ENCODE assay signal across 8 mouse cellular contexts in the genomic region with DNA sequence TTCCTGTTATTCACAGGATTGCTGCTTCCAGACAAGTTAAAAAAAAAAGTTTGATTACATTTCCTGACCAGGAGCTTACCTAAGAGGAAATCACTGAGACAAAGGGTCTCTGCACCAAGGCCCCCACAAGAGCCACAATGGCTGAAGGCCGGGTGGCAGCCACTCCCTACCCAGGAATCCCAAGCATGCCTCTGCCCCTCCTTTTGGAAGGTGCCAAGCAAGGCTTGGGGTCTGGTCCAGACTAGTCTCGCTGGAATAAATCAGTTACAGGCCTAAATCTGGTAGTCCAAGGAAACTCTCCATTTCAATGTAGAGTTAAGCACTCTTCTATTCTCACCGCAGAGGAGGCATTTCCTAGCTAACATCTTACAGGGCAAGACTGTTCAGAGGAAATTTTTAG.
DNase-seq lines count a peak whose midpoint lies in the region; ATAC-seq lines count a peak whose summit lies in the region.

No protein-coding gene starts in this region.

- peak overlapping the region; percentile 97 for H3K4me2 ChIP-seq in forebrain, embryonic 11.5 days (ENCODE audit: low read depth, low read length, severe bottlenecking)
- H3K4me2 ChIP-seq in forebrain, embryonic 16.5 days (ENCODE audit: low read length) = no peak overlapping the region
- peak overlapping the region; percentile 100 for H3K4me2 ChIP-seq in kidney, embryonic 15.5 days

- no peaks in the 10 kb centered on the region for H3K9me3 ChIP-seq in forebrain, embryonic 11.5 days (ENCODE audit: control insufficient read depth, low read length)
- H3K9me3 ChIP-seq in forebrain, embryonic 16.5 days (ENCODE audit: control insufficient read depth, low read length) = no peaks in the 10 kb centered on the region
- H3K9me3 ChIP-seq in heart, embryonic 10.5 days = no peaks in the 10 kb centered on the region
- no peaks in the 10 kb centered on the region for H3K9me3 ChIP-seq in kidney, embryonic 15.5 days (replicated peaks)

- H3K27me3 ChIP-seq in forebrain, embryonic 11.5 days (ENCODE audit: control insufficient read depth, insufficient read depth, low read length) = no peaks in the 10 kb centered on the region; the same call in 1 of the 2 replicates
- H3K27me3 ChIP-seq in forebrain, embryonic 16.5 days (replicated peaks; ENCODE audit: control insufficient read depth, insufficient read depth, low read length) = peaks cover 5% of the 10 kb centered on the region; the same call in 1 of the 2 replicates
- no peaks in the 10 kb centered on the region for H3K27me3 ChIP-seq in heart, embryonic 10.5 days (ENCODE audit: insufficient read depth, poor library complexity, severe bottlenecking)
- no peaks in the 10 kb centered on the region for H3K27me3 ChIP-seq in kidney, embryonic 15.5 days

- DNase-seq in forebrain, embryonic 11.5 days (ENCODE audit: low spot score) = no peak
- DNase-seq in heart, embryonic 10.5 days (ENCODE audit: low spot score) = peak; percentile 77
- DNase-seq in lung, postnatal 4 days = peak; percentile 58 to 78
- no peak for DNase-seq in frontal cortex, postnatal 14 days (ENCODE audit: low spot score in 2 of 2)
- no peak for DNase-seq in layer of hippocampus, adult 9-11 months
- DNase-seq in layer of hippocampus, postnatal 14 days (ENCODE audit: low spot score in 2 of 2) = no peak

- 22% methylated on average over 3 of the region's 3 CpGs for WGBS in forebrain, embryonic 11.5 days
- 30% methylated on average over 3 of the region's 3 CpGs for WGBS in forebrain, embryonic 16.5 days
- WGBS in heart, embryonic 10.5 days = 6% methylated on average over 3 of the region's 3 CpGs
- 24% methylated on average over 3 of the region's 3 CpGs for WGBS in kidney, embryonic 15.5 days

- H3K4me1 ChIP-seq in forebrain, embryonic 11.5 days (replicated peaks; ENCODE audit: control insufficient read depth, insufficient read depth, low read length) = peaks cover 7% of the 10 kb centered on the region; the same call in 1 of the 2 replicates
- H3K4me1 ChIP-seq in forebrain, embryonic 16.5 days (replicated peaks; ENCODE audit: control insufficient read depth, insufficient read depth, low read length) = peaks cover 25% of the 10 kb centered on the region
- H3K4me1 ChIP-seq in heart, embryonic 10.5 days = peaks cover 58% of the 10 kb centered on the region
- H3K4me1 ChIP-seq in kidney, embryonic 15.5 days = peaks cover 50% of the 10 kb centered on the region

- H3K9ac ChIP-seq in forebrain, embryonic 11.5 days (ENCODE audit: low read length) = no peak overlapping the region
- H3K9ac ChIP-seq in forebrain, embryonic 16.5 days (replicated peaks; ENCODE audit: low read depth, low read length) = no peak overlapping the region
- peak overlapping the region; percentile 21; the same call in 1 of the 2 replicates for H3K9ac ChIP-seq in kidney, embryonic 15.5 days

- ATAC-seq in forebrain, embryonic 11.5 days (replicated peaks; ENCODE audit: low FRiP score) = no peak
- no peak for ATAC-seq in forebrain, embryonic 16.5 days
- ATAC-seq in kidney, embryonic 15.5 days (replicated peaks; ENCODE audit: low FRiP score) = no peak

- H3K27ac ChIP-seq in forebrain, embryonic 11.5 days (ENCODE audit: low read depth, low read length) = no peak overlapping the region; the same call in 1 of the 2 replicates
- H3K27ac ChIP-seq in forebrain, embryonic 16.5 days (ENCODE audit: low read length) = no peak overlapping the region
- H3K27ac ChIP-seq in heart, embryonic 10.5 days = peak overlapping the region; percentile 95
- peak overlapping the region; percentile 98 for H3K27ac ChIP-seq in kidney, embryonic 15.5 days

- H3K4me3 ChIP-seq in forebrain, embryonic 11.5 days (ENCODE audit: low read depth, low read length) = 0 out of 2 replicates have a peak overlapping the region, but pooled peaks have one; percentile 61
- H3K4me3 ChIP-seq in forebrain, embryonic 16.5 days (replicated peaks; ENCODE audit: low read length) = no peak overlapping the region
- peak overlapping the region; percentile 73 for H3K4me3 ChIP-seq in heart, embryonic 10.5 days
- peak overlapping the region; percentile 78 for H3K4me3 ChIP-seq in kidney, embryonic 15.5 days (replicated peaks)

- no peaks in the 10 kb centered on the region for H3K36me3 ChIP-seq in forebrain, embryonic 11.5 days (ENCODE audit: control insufficient read depth, insufficient read depth, low read length)
- H3K36me3 ChIP-seq in forebrain, embryonic 16.5 days (ENCODE audit: control insufficient read depth, insufficient read depth) = no peaks in the 10 kb centered on the region
- H3K36me3 ChIP-seq in heart, embryonic 10.5 days = peaks cover 4% of the 10 kb centered on the region; the same call in 1 of the 2 replicates
- no peaks in the 10 kb centered on the region for H3K36me3 ChIP-seq in kidney, embryonic 15.5 days

Comparison
In these comparisons a context has a peak if more than half of its experiments do, and no peak if none do; other contexts are left out.
1. DNase-seq: peak in heart, embryonic 10.5 days (single experiment) and lung, postnatal 4 days (2 of 2); none in forebrain, embryonic 11.5 days (single experiment), frontal cortex, postnatal 14 days (0 of 2), layer of hippocampus, adult 9-11 months (single experiment) and layer of hippocampus, postnatal 14 days (0 of 2).
2. H3K27ac ChIP-seq: peak in heart, embryonic 10.5 days (single experiment) and kidney, embryonic 15.5 days (single experiment); none in forebrain, embryonic 11.5 days (single experiment) and forebrain, embryonic 16.5 days (single experiment).